Mouse (Mus musculus) liver, embryonic 14.5 days (tissue): ENCODE measurements around the gene Acox3.

Source experiments
- CTCF ChIP-seq: IDR thresholded peaks from 2 replicates; pipeline ENCODE4 v1.5.1; 2016; ENCODE audit warnings: antibody characterized with exemption, low read depth, control low read depth
- EP300 ChIP-seq: IDR thresholded peaks from 2 replicates; pipeline ENCODE4 v1.6.1; 2016; ENCODE audit warnings: antibody characterized with exemption, low read depth

- peak; percentile 99 for TF ChIP-seq CTCF
- TF ChIP-seq EP300: no peak
Observed at GRCm38 (mm10) chr5:35595706-35596105, 12.9 kb downstream of the Acox3 start.
